Mouse (Mus musculus) erythroblast, adult 5-6 weeks (primary cell): Measurements from ENCODE around the gene Aif1l. TPM values are rescaled to one million over a fixed set of nuclear protein-coding genes. Genes with fewer than 3 reads are reported as not detected.
A peak's percentile ranks its signal among the peaks of the same experiment; 100 is the strongest.
"Not testable (repeated sequence)": the region's sequence is repeated elsewhere in the genome, so short reads cannot be mapped to it uniquely, and the experiment has no call there.

Experiments
- ATAC-seq: replicated peaks from 2 replicates; pipeline ENCODE4 v1.8.0; 2016; ENCODE audit warnings: moderate number of reproducible peaks, mild to moderate bottlenecking, moderate TSS enrichment, inconsistent platforms; ENCODE audit not compliant: poor library complexity, low FRiP score, severe bottlenecking
- total RNA-seq, 2 experiments: library from RNA; stranded (forward) in 1 of 2; stranded (reverse) in 1 of 2; fragments of 150-400 nt in 1 of 2; fragments of 200-764, 138-1000 nt in 1 of 2; gene quantifications; 2 replicates each; pipeline versions ENCODE4 v1.2.3 to v1.2.4; 2015 to 2017; ENCODE audit warnings: low replicate concordance in 2 of 2

Gene Aif1l
- not detected in 2 replicates for total RNA-seq (2015; ENCODE audit: low replicate concordance)
- not detected in 2 replicates for total RNA-seq (2017; ENCODE audit: low replicate concordance)

GRCm38 (mm10) chr2:31950058-31950871, at the start of gene Aif1l:
Aif1l (plus strand) TSS chr2:31950139.
- no peak for ATAC-seq

GRCm38 (mm10) chr2:31900932-31901331, 49.0 kb upstream of the Aif1l start:
- no peak for ATAC-seq

- ATAC-seq = peak; percentile 59
Measured at GRCm38 (mm10) chr2:31901659-31902362, 48.1 kb upstream of the Aif1l start.

GRCm38 (mm10) chr2:31904089-31904488, 45.9 kb upstream of the Aif1l start:
- ATAC-seq = no peak

- no peak for ATAC-seq
Measured at GRCm38 (mm10) chr2:31904622-31905021, 45.3 kb upstream of the Aif1l start.

GRCm38 (mm10) chr2:31905682-31906081, 44.3 kb upstream of the Aif1l start:
- 0 out of 2 replicates have a peak, but pooled peaks have one; percentile 20 for ATAC-seq

- no peak for ATAC-seq
Measured at GRCm38 (mm10) chr2:31906407-31906806, 43.5 kb upstream of the Aif1l start.

- ATAC-seq = no peak
Measured at GRCm38 (mm10) chr2:31912575-31912974, 37.4 kb upstream of the Aif1l start.

GRCm38 (mm10) chr2:31914213-31914612, 35.7 kb upstream of the Aif1l start:
- not testable (repeated sequence) for ATAC-seq

- ATAC-seq = peak; percentile 78
Measured at GRCm38 (mm10) chr2:31915112-31915511, 34.8 kb upstream of the Aif1l start.

GRCm38 (mm10) chr2:31917636-31918035, 32.3 kb upstream of the Aif1l start:
- ATAC-seq = no peak

- ATAC-seq = no peak
Measured at GRCm38 (mm10) chr2:31923645-31924044, 26.3 kb upstream of the Aif1l start.

- ATAC-seq = no peak
Measured at GRCm38 (mm10) chr2:31924811-31925210, 25.1 kb upstream of the Aif1l start.

GRCm38 (mm10) chr2:31925936-31926335, 24.0 kb upstream of the Aif1l start:
- no peak for ATAC-seq

- no peak for ATAC-seq
Measured at GRCm38 (mm10) chr2:31929664-31930063, 20.3 kb upstream of the Aif1l start.

- no peak for ATAC-seq
Measured at GRCm38 (mm10) chr2:31934551-31934950, 15.4 kb upstream of the Aif1l start.

- 0 out of 2 replicates have a peak, but pooled peaks have one; percentile 26 for ATAC-seq
Measured at GRCm38 (mm10) chr2:31935054-31935453, 14.9 kb upstream of the Aif1l start.

GRCm38 (mm10) chr2:31938298-31938697, 11.6 kb upstream of the Aif1l start:
- ATAC-seq = no peak

GRCm38 (mm10) chr2:31943011-31943410, 6.9 kb upstream of the Aif1l start:
- no peak for ATAC-seq

- ATAC-seq = no peak
Measured at GRCm38 (mm10) chr2:31945580-31945979, 4.4 kb upstream of the Aif1l start.

- no peak for ATAC-seq
Measured at GRCm38 (mm10) chr2:31948392-31948791, 1.5 kb upstream of the Aif1l start.
